Mouse (Mus musculus) skeletal muscle tissue, adult 2 months (tissue): Measurements from ENCODE around the gene Gpm6b.
A peak's percentile ranks its signal among the peaks of the same experiment; 100 is the strongest.

Experiments used
- DNase-seq: peaks from one replicate; pipeline ENCODE4 v3.0.0-alpha.2; 2012; ENCODE audit warnings: low read depth, low spot score

The Gpm6b gene

GRCm38 (mm10) chrX:166356276-166356675 lies 117.6 kb downstream of the Gpm6b start:
- DNase-seq: no peak

- DNase-seq: no peak
These were observed 120.2 kb downstream of the Gpm6b start for GRCm38 (mm10) chrX:166358955-166359354.

GRCm38 (mm10) chrX:166359927-166360440 lies 121.3 kb downstream of the Gpm6b start:
- no peak for DNase-seq

- DNase-seq: no peak
These were observed 121.7 kb downstream of the Gpm6b start for GRCm38 (mm10) chrX:166360455-166360854.

- DNase-seq: no peak
These were observed 126.9 kb downstream of the Gpm6b start for GRCm38 (mm10) chrX:166365458-166366213.

- no peak for DNase-seq
These were observed 138.1 kb downstream of the Gpm6b start for GRCm38 (mm10) chrX:166376681-166377328.

- no peak for DNase-seq
These were observed 139.9 kb downstream of the Gpm6b start for GRCm38 (mm10) chrX:166378652-166379051.

GRCm38 (mm10) chrX:166383606-166384005 lies 144.9 kb downstream of the Gpm6b start:
- DNase-seq: no peak

- peak; percentile 62 for DNase-seq
These were observed 146.2 kb downstream of the Gpm6b start for GRCm38 (mm10) chrX:166384935-166385334.

- peak; percentile 58 for DNase-seq
These were observed 147.9 kb downstream of the Gpm6b start for GRCm38 (mm10) chrX:166386656-166387055.

- DNase-seq: no peak
These were observed 155.0 kb downstream of the Gpm6b start for GRCm38 (mm10) chrX:166393753-166394152.

- DNase-seq: no peak
These were observed 169.2 kb downstream of the Gpm6b start for GRCm38 (mm10) chrX:166407865-166408264.

- peak; percentile 3 for DNase-seq
These were observed 177.5 kb downstream of the Gpm6b start for GRCm38 (mm10) chrX:166416196-166416595.

- no peak for DNase-seq
These were observed 196.1 kb downstream of the Gpm6b start for GRCm38 (mm10) chrX:166434812-166435211.
